Mouse (Mus musculus): ENCODE measurements around the gene Prr18. TPM values are rescaled to one million over a fixed set of nuclear protein-coding genes. Genes with fewer than 3 reads are reported as not detected.
A peak's percentile ranks its signal among the peaks of the same experiment; 100 is the strongest.
"Not testable (repeated sequence)": the region's sequence is repeated elsewhere in the genome, so short reads cannot be mapped to it uniquely, and the experiment has no call there.

The Prr18 gene
- polyA plus RNA-seq, 2 experiments: 0.28 to 1.0 TPM

- no peaks in the 10 kb centered on the region for H3K27me3 ChIP-seq (ENCODE audit: control insufficient read depth, insufficient read depth, low read length)
- TF ChIP-seq POLR2A (IDR thresholded peaks at IDR 0.05; ENCODE audit: borderline replicate concordance, extremely low read depth, insufficient read depth, insufficient read length): no peak
- ATAC-seq (ENCODE audit: low FRiP score, low read depth): no peak
- H3K27ac ChIP-seq (replicated peaks; ENCODE audit: low read depth, low read length): no peak overlapping the region
- no peaks in the 10 kb centered on the region for H3K9me3 ChIP-seq (ENCODE audit: control insufficient read depth, low read length)
- no peak overlapping the region for H3K4me3 ChIP-seq (replicated peaks; ENCODE audit: low read length)
- no peak overlapping the region for H3K9ac ChIP-seq (ENCODE audit: low read depth, low read length, severe bottlenecking)
- H3K4me2 ChIP-seq (replicated peaks; ENCODE audit: low read depth, low read length, severe bottlenecking): no peak overlapping the region
- no peak for DNase-seq (ENCODE audit: low spot score)
- WGBS: 91% methylated on average over 1 of the region's 1 CpGs
- no peaks in the 10 kb centered on the region; the same call in 1 of the 2 replicates for H3K36me3 ChIP-seq (ENCODE audit: control insufficient read depth, insufficient read depth, low read length)
- H3K4me1 ChIP-seq (ENCODE audit: control insufficient read depth, insufficient read depth, low read length): peaks cover 10% of the 10 kb centered on the region
These were observed 21.0 kb upstream of the Prr18 start for GRCm38 (mm10) chr17:8316251-8316650.

GRCm38 (mm10) chr17:8326877-8327276 is 10.4 kb upstream of the Prr18 start:
- H3K9me3 ChIP-seq (ENCODE audit: control insufficient read depth, low read length); DNase-seq (ENCODE audit: low spot score); H3K27ac ChIP-seq (replicated peaks; ENCODE audit: low read depth, low read length); H3K4me2 ChIP-seq (replicated peaks; ENCODE audit: low read depth, low read length, severe bottlenecking); H3K4me1 ChIP-seq (ENCODE audit: control insufficient read depth, insufficient read depth, low read length); ATAC-seq (ENCODE audit: low FRiP score, low read depth); H3K27me3 ChIP-seq (ENCODE audit: control insufficient read depth, insufficient read depth, low read length); H3K4me3 ChIP-seq (replicated peaks; ENCODE audit: low read length); H3K9ac ChIP-seq (ENCODE audit: low read depth, low read length, severe bottlenecking): not testable (repeated sequence)
- H3K36me3 ChIP-seq (ENCODE audit: control insufficient read depth, insufficient read depth, low read length): peaks cover 18% of the 10 kb centered on the region
- WGBS: 84% methylated on average over 10 of the region's 11 CpGs

- H3K27ac ChIP-seq (replicated peaks; ENCODE audit: low read depth, low read length): no peak overlapping the region
- no peak overlapping the region for H3K4me3 ChIP-seq (replicated peaks; ENCODE audit: low read length)
- no peak overlapping the region for H3K9ac ChIP-seq (ENCODE audit: low read depth, low read length, severe bottlenecking)
- no peaks in the 10 kb centered on the region for H3K9me3 ChIP-seq (ENCODE audit: control insufficient read depth, low read length)
- DNase-seq (ENCODE audit: low spot score) (no peak), ATAC-seq (ENCODE audit: low FRiP score, low read depth) (no peak)
- no peak for TF ChIP-seq POLR2A (IDR thresholded peaks at IDR 0.05; ENCODE audit: borderline replicate concordance, extremely low read depth, insufficient read depth, insufficient read length)
- H3K36me3 ChIP-seq (ENCODE audit: control insufficient read depth, insufficient read depth, low read length): peaks cover 18% of the 10 kb centered on the region
- no peaks in the 10 kb centered on the region for H3K27me3 ChIP-seq (ENCODE audit: control insufficient read depth, insufficient read depth, low read length)
- H3K4me2 ChIP-seq (replicated peaks; ENCODE audit: low read depth, low read length, severe bottlenecking): no peak overlapping the region
- no peaks in the 10 kb centered on the region for H3K4me1 ChIP-seq (ENCODE audit: control insufficient read depth, insufficient read depth, low read length)
- WGBS: 74% methylated on average over 7 of the region's 7 CpGs
These were observed 8.6 kb upstream of the Prr18 start for GRCm38 (mm10) chr17:8328511-8329174.

GRCm38 (mm10) chr17:8330602-8331001 is 6.7 kb upstream of the Prr18 start:
- no peaks in the 10 kb centered on the region for H3K27me3 ChIP-seq (ENCODE audit: control insufficient read depth, insufficient read depth, low read length)
- H3K9ac ChIP-seq (ENCODE audit: low read depth, low read length, severe bottlenecking): no peak overlapping the region
- DNase-seq (ENCODE audit: low spot score) (no peak), ATAC-seq (ENCODE audit: low FRiP score, low read depth) (no peak)
- no peaks in the 10 kb centered on the region for H3K4me1 ChIP-seq (ENCODE audit: control insufficient read depth, insufficient read depth, low read length)
- H3K4me3 ChIP-seq (replicated peaks; ENCODE audit: low read length): no peak overlapping the region
- no peak for TF ChIP-seq POLR2A (IDR thresholded peaks at IDR 0.05; ENCODE audit: borderline replicate concordance, extremely low read depth, insufficient read depth, insufficient read length)
- H3K36me3 ChIP-seq (ENCODE audit: control insufficient read depth, insufficient read depth, low read length): peaks cover 12% of the 10 kb centered on the region
- no peak overlapping the region for H3K27ac ChIP-seq (replicated peaks; ENCODE audit: low read depth, low read length)
- no peak overlapping the region for H3K4me2 ChIP-seq (replicated peaks; ENCODE audit: low read depth, low read length, severe bottlenecking)
- no peaks in the 10 kb centered on the region for H3K9me3 ChIP-seq (ENCODE audit: control insufficient read depth, low read length)
- WGBS: 77% methylated on average over 5 of the region's 5 CpGs

- TF ChIP-seq POLR2A (IDR thresholded peaks at IDR 0.05; ENCODE audit: borderline replicate concordance, extremely low read depth, insufficient read depth, insufficient read length): no peak
- H3K27ac ChIP-seq (replicated peaks; ENCODE audit: low read depth, low read length): no peak overlapping the region
- peaks cover 39% of the 10 kb centered on the region for H3K27me3 ChIP-seq (ENCODE audit: control insufficient read depth, insufficient read depth, low read length)
- 35% methylated on average over 8 of the region's 8 CpGs for WGBS
- peak overlapping the region; percentile 51 for H3K4me3 ChIP-seq (replicated peaks; ENCODE audit: low read length)
- ATAC-seq (ENCODE audit: low FRiP score, low read depth): no peak
- peak overlapping the region; percentile 99 for H3K4me2 ChIP-seq (replicated peaks; ENCODE audit: low read depth, low read length, severe bottlenecking)
- no peaks in the 10 kb centered on the region for H3K36me3 ChIP-seq (ENCODE audit: control insufficient read depth, insufficient read depth, low read length)
- no peak for DNase-seq (ENCODE audit: low spot score)
- no peaks in the 10 kb centered on the region; the same call in 1 of the 2 replicates for H3K4me1 ChIP-seq (ENCODE audit: control insufficient read depth, insufficient read depth, low read length)
- no peaks in the 10 kb centered on the region for H3K9me3 ChIP-seq (ENCODE audit: control insufficient read depth, low read length)
- no peak overlapping the region for H3K9ac ChIP-seq (ENCODE audit: low read depth, low read length, severe bottlenecking)
These were observed 2.6 kb downstream of the Prr18 start for GRCm38 (mm10) chr17:8339666-8340374.
